Mouse (Mus musculus) NIH3T3 (cell line): ENCODE measurements around the gene Bmpr1a.
A peak's percentile ranks its signal among the peaks of the same experiment; 100 is the strongest.
"Not testable (repeated sequence)": the region's sequence is repeated elsewhere in the genome, so short reads cannot be mapped to it uniquely, and the experiment has no call there.

Experiments
- DNase-seq: peaks from one replicate; pipeline ENCODE4 v3.0.0-alpha.2; 2012; ENCODE audit warnings: low read depth

Gene Bmpr1a

GRCm38 (mm10) chr14:34449807-34450206 lies 53.3 kb downstream of the Bmpr1a start:
- peak; percentile 18 for DNase-seq

DNA sequence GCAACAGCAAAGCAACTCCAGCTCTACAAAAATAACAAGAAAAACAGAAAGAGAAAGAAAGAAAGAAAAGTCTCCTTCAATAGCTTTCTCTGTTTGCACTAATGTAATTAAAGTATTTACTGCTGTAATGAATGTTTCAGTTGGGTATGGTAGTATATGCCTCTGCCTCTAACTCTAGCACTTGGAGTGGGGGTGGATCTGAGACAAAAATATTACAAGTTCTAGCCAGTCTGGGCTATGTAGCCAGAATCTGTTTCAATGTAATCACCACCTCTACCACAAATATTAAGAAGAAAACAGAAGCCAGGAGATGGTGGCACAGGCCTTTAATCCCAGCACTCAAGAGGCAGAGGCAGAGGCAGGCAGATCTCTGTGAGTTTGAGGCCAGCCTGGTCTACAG lies 54.7 kb downstream of the Bmpr1a start:
- no peak for DNase-seq

DNA sequence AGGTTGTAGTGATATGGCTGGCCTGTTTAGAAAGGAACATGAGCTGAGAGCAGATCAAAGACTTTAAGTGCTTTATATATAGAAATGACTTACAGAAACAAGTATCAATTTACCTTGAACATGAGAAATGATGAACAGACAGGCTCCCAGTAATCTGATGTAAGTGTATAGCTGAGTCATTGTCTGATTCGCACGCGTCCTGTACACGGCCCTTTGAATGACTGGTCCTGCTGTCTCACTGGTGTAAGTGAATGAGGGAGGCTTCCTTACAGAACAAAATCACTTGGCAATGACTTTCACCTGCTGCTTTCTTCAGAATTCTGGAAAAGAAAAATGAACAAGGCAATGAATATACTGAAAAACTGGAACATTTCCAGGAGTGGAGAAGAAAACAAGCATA lies 55.5 kb downstream of the Bmpr1a start:
- peak; percentile 57 for DNase-seq

GRCm38 (mm10) chr14:34446624-34447023 lies 56.5 kb downstream of the Bmpr1a start:
- DNase-seq: no peak

- DNase-seq: no peak
Measured at GRCm38 (mm10) chr14:34445348-34445747, 57.8 kb downstream of the Bmpr1a start.

DNA sequence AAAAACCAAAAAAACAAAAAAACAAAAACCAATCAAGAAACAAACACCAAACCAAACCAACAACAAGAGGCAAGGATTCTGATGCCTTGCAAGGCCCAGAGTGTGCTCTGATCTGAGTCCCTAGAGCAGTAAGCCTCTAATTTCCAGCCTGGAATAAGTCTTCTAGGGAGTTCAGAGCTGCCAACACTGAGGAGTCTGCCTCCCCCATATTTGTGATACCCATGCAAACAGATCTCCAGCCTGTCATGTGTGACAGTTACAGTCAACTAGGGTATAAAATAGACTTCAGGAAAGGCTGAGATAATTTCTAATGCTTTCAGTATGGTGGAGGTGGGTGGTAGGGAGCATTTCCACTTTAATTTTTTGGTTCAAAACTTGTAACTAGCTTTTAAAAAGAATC lies 58.2 kb downstream of the Bmpr1a start:
- DNase-seq: no peak

- no peak for DNase-seq
Measured at GRCm38 (mm10) chr14:34444368-34444767, 58.8 kb downstream of the Bmpr1a start.

- DNase-seq: no peak
Measured at GRCm38 (mm10) chr14:34442531-34442930, 60.6 kb downstream of the Bmpr1a start.

- DNase-seq: no peak
Measured at GRCm38 (mm10) chr14:34440526-34441066, 62.5 kb downstream of the Bmpr1a start.

DNA sequence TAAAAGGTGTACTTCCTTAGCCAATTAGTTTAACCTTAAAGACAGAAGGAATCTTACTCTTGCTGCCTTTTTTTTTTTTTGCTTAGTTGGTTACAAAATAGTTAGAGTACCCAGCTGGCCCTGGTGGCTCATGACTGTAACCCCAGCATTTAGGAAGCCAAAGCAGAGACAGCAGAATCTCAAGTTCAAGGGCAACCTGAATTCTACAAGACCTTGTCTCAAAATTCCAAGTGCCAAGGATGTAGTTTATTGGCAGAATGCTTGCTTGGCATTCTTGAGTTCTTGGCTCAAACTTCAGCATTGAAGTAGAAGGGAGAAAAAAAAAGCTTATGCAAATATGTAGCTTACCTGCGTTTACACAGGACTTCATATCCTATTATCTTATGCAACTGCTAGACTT lies 74.1 kb downstream of the Bmpr1a start:
- DNase-seq: no peak

DNA sequence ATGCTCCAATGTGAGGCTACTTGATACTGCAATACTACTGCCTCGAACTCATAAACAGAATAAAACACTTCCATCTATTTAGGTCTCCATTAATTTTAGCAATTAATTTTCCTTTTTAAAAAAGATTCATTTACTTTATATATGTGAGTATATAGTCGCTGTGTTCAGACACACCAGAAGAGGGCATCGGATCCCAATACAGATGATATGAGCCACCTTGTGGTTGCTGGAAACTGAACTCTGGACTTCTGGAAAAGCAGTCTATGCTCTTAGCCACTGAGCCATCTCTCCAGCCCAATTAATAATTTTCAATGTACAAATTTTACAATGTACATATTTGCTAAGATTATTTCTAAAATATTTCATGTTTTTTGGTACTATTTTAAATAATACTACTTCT lies 74.9 kb downstream of the Bmpr1a start:
- peak; percentile 26 for DNase-seq

- no peak for DNase-seq
Measured at GRCm38 (mm10) chr14:34421078-34421477, 82.1 kb downstream of the Bmpr1a start.

DNA sequence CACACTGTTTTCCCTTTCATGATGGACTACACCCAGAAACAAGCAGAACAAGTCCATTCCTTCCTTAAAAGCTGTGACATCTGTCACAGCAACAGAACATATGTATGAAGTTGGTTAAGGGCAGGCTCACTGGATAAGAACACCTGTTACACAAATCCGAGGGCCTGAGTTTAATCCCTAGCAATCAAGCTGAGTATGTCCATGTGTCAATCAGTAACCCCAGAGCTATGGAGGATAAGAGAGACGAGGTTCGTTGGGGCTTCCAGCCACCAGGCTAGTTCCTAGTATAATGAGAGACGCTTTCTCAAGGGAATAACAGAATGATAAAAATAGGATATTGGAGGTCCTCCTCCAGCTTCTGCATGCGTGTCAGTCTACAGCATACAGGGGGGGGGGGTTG lies 85.6 kb downstream of the Bmpr1a start:
- no peak for DNase-seq

DNA sequence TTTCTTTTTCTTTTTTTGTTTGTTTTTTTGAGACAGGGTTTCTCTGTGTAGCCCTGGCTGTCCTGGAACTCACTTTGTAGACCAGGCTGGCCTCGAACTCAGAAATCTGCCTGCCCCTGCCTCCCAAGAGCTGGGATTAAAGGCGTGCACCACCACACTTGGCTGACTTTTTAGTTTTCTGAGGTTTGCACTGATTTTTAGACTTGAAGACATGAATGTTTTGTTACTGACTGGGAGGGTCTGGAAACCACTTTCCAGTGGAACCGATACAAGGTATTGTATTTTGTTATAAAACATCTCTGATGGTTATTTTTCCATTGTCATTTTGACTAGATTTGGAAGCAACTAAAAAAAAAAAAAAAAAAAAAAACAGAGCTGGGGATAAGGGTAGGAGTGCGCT lies 86.2 kb downstream of the Bmpr1a start:
- not testable (repeated sequence) for DNase-seq

DNA sequence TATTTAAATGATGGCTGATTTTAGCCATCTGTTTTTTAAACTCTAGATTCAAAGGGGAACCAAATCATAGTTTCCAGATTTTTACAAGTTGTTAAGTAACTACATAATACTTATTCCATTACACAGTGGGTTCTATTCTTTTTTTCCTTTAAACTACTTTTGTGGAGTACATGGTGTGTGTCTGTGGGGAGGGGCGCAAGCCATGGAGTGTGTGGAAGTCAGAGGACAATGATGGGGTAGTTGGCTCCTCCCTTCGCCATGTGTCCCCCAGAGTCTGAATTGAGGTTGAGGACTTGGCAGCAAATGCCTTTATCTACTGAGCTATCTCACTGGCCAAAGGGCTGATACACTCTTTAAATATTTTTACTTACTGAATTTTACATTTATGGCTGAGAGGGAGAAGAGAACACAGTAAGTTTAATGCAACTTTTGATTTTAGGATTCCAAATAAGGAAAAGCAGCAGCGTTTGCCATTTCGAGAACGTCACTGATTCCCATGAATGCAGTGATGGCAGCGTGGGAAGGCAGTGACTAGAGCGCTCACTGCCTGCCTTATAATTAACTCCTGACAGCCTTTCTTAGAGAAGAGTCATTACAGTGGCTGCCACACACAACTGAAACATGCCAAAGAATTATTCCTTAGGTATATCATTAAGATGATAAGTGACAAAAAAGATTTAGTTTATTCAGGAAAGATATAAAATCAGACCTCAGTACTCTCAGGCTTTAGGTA lies 90.8 kb downstream of the Bmpr1a start:
- no peak for DNase-seq

GRCm38 (mm10) chr14:34410716-34411115 lies 92.4 kb downstream of the Bmpr1a start:
- DNase-seq: no peak

GRCm38 (mm10) chr14:34403424-34403823 lies 99.7 kb downstream of the Bmpr1a start:
- DNase-seq: no peak

- no peak for DNase-seq
Measured at GRCm38 (mm10) chr14:34402871-34403270, 100.3 kb downstream of the Bmpr1a start.

GRCm38 (mm10) chr14:34401135-34401534 lies 102.0 kb downstream of the Bmpr1a start:
- peak; percentile 88 for DNase-seq

GRCm38 (mm10) chr14:34400021-34400420 lies 103.1 kb downstream of the Bmpr1a start:
- no peak for DNase-seq

GRCm38 (mm10) chr14:34399301-34399700 lies 103.8 kb downstream of the Bmpr1a start:
- no peak for DNase-seq

DNA sequence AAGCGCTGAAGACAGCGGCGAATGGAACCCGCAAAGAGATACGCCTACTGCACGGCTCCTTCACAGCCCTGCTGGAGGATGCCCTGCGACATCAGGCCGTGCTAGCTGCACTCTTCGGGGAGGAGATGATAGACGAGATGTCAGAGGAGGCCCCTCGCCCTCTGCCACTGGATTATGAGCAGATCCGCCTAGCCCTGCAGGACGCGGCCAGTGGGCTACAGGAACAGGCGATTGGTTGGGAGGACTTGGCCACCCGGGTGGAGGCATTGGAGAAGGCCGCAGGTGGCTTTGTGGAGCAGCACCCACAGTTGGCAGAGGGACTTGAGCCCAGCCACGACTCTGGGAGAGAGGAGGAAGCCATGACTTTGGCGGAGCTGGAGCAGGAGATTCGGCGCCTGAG lies 104.2 kb downstream of the Bmpr1a start:
- DNase-seq: no peak

DNA sequence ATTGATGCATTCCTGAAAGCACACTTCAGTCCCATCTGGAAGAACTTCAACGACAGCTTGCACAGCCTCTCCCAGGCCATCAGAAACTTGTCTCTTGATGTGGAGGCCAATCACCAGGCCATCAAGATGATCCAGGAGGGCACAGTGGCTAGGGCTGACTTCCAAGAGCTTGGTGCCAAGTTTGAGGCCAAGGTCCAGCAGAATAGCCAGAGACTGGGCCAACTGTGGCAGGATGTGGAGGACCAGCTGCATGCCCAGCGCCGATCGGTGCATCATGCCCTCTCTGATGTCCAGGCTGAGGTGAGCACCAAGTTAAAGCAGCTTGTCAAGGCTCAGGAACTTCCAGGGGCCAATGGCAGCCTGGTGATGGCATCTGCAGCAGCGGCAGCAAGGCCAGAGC lies 105.3 kb downstream of the Bmpr1a start:
- no peak for DNase-seq

DNA sequence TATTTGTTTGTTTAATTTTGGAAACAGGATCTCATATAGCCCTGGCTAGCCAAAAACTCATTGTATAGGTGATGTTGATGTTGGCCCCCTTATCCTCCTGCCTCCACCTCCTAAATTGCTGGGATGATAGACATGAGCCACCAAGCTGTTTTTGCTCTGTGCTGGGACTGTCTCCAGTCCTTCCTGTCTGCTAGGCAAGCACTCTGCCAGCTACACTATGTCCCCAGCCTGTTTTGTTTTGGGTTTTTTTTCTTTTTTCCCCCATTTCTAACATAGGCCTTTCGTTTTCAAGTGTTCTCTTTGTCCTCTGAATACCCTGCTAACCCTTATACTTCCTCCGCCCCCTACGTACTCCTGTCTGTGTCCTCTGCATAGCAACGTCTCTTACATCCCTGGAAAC lies 109.8 kb downstream of the Bmpr1a start:
- no peak for DNase-seq
